Mouse (Mus musculus): Measurements from ENCODE around the gene Kif11.

Kif11 gene

GRCm38 (mm10) chr19:37375755-37376615 is at the start of gene Kif11:
TSS of gene Kif11 (plus strand) at chr19:37376403.
- in situ Hi-C loops (cut with MboI, MseI), result no loop called here

- in situ Hi-C loops (cut with MboI, MseI), result no loop called here
These were observed 49.0 kb upstream of the Kif11 start for GRCm38 (mm10) chr19:37327216-37327615.

GRCm38 (mm10) chr19:37332726-37333125 is 43.5 kb upstream of the Kif11 start:
- in situ Hi-C loops (cut with MboI, MseI), result loop anchor here (5.0 kb wide), 1 partner anchor 370 kb away; no protein-coding TSS in a partner anchor

GRCm38 (mm10) chr19:37333357-37333756 is 42.8 kb upstream of the Kif11 start:
- in situ Hi-C loops (cut with MboI, MseI), result loop anchor here (5.0 kb wide), 1 partner anchor 371 kb away; no protein-coding TSS in a partner anchor

GRCm38 (mm10) chr19:37335392-37335791 is 40.8 kb upstream of the Kif11 start:
- in situ Hi-C loops (cut with MboI, MseI), result no loop called here

GRCm38 (mm10) chr19:37337752-37338151 is 38.5 kb upstream of the Kif11 start, which contains the start of gene Ide:
TSS of gene Ide (minus strand) at chr19:37337852.
- in situ Hi-C loops (cut with MboI, MseI), result no loop called here

GRCm38 (mm10) chr19:37340495-37340894 is 35.7 kb upstream of the Kif11 start:
- in situ Hi-C loops (cut with MboI, MseI), result no loop called here

- in situ Hi-C loops (cut with MboI, MseI), result no loop called here
These were observed 35.3 kb upstream of the Kif11 start for GRCm38 (mm10) chr19:37340931-37341330.

GRCm38 (mm10) chr19:37343899-37344298 is 32.3 kb upstream of the Kif11 start:
- in situ Hi-C loops (cut with MboI, MseI), result no loop called here

- in situ Hi-C loops (cut with MboI, MseI), result no loop called here
These were observed 29.9 kb upstream of the Kif11 start for GRCm38 (mm10) chr19:37346258-37346657.

- in situ Hi-C loops (cut with MboI, MseI), result no loop called here
These were observed 27.9 kb upstream of the Kif11 start for GRCm38 (mm10) chr19:37348331-37348730.

- in situ Hi-C loops (cut with MboI, MseI), result no loop called here
These were observed 27.3 kb upstream of the Kif11 start for GRCm38 (mm10) chr19:37348952-37349351.

- in situ Hi-C loops (cut with MboI, MseI), result no loop called here
These were observed 23.4 kb upstream of the Kif11 start for GRCm38 (mm10) chr19:37352756-37353155.

- in situ Hi-C loops (cut with MboI, MseI), result no loop called here
These were observed 22.9 kb upstream of the Kif11 start for GRCm38 (mm10) chr19:37353331-37353730.

GRCm38 (mm10) chr19:37360044-37360443 is 16.2 kb upstream of the Kif11 start:
- in situ Hi-C loops (cut with MboI, MseI), result no loop called here

GRCm38 (mm10) chr19:37362545-37362944 is 13.7 kb upstream of the Kif11 start:
- in situ Hi-C loops (cut with MboI, MseI), result no loop called here

GRCm38 (mm10) chr19:37363128-37363939 is 12.9 kb upstream of the Kif11 start:
- in situ Hi-C loops (cut with MboI, MseI), result no loop called here

GRCm38 (mm10) chr19:37368990-37369389 is 7.2 kb upstream of the Kif11 start:
- in situ Hi-C loops (cut with MboI, MseI), result no loop called here

- in situ Hi-C loops (cut with MboI, MseI), result loop anchor here (5.0 kb wide), 1 partner anchor 443 kb away; the partner anchor contains the start of gene Btaf1
These were observed 6.3 kb upstream of the Kif11 start for GRCm38 (mm10) chr19:37369921-37370320.

GRCm38 (mm10) chr19:37370356-37370755 is 5.8 kb upstream of the Kif11 start:
- in situ Hi-C loops (cut with MboI, MseI), result loop anchor here (5.0 kb wide), 1 partner anchor 443 kb away; the partner anchor contains the start of gene Btaf1

GRCm38 (mm10) chr19:37374941-37375754 is 1.1 kb upstream of the Kif11 start:
- in situ Hi-C loops (cut with MboI, MseI), result loop anchor here (5.0 kb wide), 1 partner anchor 448 kb away; the partner anchor contains the start of gene Btaf1
